Mouse (Mus musculus) cerebellum, adult 18-20 months (tissue): ENCODE measurements around the gene Tspan5.
A peak's percentile ranks its signal among the peaks of the same experiment; 100 is the strongest.

ENCODE experiments used
- DNase-seq, 2 experiments: peaks; one replicate each; pipeline ENCODE4 v3.0.0; 2021

The Tspan5 gene

DNA sequence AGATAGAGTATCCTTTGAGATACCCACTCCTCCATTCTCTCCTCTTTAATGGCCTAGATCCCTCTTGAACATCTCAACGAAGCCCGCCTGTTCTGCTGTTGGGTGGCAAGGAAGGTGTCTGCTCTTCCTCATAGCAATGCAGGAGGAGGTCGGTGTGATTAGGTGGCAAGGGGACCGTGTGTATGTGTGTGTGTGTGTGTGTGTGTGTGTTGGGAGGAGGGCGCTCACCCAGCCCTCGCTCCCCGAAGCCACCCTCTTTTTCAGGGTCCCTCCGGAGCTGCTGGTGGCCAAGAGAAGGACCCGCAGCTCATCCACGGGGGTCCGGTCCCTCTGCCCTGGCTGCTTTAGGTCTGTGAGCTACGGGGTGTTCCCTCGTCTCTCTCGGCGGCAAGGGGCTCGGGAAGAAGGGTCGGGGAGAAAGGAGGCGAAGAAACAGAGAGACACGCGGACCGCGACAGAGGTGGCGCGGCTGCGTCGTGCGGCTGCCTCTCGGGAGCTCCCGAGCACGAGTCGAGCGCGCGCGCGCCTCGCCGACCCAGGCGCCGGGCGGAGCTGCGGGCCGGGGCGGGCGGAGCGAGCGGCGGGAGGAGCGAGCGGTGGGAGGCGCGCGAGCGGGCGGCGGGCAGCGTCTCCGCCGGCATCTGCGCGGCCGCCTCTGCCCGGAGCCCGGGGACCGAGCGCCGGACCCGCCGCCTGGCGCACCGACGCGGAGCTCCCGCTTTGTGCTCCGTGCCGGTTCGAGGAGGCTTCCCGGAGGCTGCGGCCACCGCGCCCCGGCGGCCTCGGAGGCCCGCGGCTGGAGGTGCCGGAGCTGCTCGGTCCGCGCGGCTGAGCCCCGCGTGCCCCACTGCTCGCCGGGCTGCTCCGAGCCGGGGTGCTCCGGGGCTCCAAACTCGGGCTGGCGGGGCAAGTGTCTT lies at the start of gene Tspan5:
Gene Tspan5 (plus strand): TSS at position 547 of the 917 bp plus-strand sequence.
- DNase-seq, result peak; percentile 81 to 92

DNA sequence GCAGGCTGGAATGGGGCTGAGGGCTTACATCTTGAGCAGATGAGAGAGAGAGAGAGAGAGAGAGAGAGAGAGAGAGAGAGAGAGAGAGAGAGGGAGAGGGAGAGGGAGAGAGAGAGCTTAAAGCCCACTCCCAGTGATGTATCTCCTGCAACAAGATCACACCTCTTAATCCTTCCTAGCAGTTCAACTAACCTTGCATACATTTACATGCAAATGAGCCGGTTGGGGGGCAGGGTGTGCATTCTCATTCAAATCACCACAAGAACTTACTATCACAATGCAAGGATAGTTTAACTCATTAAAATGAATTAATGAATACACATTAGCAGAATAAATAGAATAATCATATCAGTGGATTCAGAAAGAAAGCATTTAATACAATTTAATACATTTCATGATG lies 49.7 kb upstream of the Tspan5 start:
- no peak for DNase-seq

DNA sequence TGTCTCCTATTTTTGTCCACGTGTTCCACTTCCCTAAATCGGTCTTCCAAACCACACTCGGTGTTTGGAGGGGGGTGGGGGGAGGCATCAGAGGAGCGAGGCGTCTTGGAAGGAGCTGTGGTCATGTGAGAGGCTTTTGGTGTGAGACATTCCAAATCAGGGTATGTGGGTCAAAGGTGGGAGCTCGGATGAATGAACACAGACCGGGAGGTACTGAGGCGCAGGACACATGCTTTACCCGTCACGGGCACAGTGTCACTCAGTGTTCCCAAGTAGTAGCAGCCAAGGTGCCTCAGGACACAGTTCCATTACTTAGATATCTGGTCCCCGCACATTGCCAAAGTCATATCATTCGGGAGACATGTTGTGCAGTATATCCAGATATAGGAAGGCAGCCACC lies 38.6 kb upstream of the Tspan5 start:
- DNase-seq, result no peak

GRCm38 (mm10) chr3:138704469-138704868 lies 37.5 kb upstream of the Tspan5 start:
- no peak for DNase-seq

DNA sequence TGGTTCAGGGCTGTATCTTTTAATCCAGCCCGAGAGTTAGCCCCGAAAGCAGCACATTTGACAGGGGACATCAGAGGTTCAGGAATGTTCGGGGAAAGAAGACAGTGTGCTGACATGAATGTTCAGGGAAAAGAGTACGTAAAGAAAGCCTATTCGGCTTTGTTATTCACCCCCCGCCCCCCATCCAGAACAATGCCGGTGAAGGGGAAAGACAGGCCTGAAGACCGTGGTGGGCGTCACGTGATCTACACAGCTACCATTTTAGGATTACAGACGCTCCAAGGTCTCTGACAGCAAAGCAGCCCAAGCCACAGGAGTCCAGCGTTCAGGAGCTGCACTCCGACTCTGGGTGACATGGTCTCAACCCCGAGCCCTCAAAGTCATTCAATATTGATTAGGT lies 36.1 kb upstream of the Tspan5 start:
- DNase-seq, result no peak

DNA sequence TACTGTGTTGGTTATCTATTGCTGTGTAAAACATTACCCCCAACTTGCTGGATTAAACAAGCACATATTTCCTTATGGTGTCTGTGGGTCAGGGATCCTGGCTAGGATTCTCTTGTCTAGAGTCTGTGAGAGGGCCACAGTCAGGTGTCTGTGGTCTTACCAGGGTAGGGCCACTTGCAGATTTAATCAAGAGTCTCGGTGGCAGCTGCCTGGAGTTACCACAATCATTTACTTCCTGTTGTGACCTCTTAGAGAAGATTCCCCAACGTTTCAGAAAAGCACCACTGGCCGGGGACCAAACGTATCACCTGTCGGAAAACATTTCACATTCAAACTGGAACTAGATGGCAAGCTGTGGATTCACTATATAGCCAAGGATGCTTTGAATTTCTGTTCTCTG lies 32.8 kb upstream of the Tspan5 start:
- no peak for DNase-seq

DNA sequence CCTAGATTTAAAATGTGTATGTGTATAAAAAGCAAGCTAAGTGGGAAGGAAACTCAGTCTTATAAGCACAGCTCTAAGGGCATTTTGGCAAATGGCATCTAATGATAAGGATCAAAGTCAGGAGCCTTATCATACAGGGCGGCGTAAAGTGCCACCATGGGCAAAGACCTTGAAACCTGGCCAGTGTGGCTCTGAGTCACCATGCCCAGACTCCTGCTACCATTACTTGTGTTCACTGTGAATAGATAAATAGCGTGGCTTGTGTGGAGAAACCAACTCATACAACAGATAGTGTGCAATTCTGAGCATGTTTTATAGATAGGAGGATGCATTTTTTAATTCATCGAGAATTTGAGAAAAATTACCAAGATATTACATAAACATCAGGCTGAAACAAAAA lies 30.0 kb upstream of the Tspan5 start:
- DNase-seq, result no peak

DNA sequence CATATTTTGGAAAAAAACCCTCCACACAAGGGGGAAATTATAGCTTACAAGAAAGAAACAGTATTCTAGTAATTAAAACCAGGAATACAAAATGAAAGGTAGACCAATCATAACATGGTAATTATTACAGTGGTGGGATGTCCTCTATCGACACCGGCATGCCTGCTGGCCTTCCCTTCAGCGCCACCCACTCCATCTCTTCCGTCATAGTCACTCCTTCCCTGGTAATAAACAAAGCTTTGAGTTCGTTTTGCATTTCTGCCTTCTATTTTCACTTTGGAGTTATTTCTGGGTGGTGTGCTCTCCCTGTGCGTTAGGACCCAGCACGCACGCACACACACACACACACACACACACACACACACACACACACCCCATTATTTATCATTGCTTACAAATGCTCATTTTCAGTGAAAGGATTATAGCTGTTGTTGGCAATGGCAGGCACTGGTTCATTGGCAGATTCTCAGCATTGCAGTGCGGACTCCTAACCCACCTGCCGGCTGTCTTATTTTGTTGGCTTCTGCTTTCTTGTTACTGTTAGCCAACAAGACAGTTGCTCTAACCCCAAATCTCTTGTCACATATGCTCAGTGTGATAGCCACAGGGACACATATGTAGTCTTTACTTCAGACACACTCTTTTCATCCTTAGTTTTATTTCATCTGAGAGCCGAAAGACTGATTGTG lies 29.4 kb upstream of the Tspan5 start:
- DNase-seq, result peak; percentile 44 to 45

DNA sequence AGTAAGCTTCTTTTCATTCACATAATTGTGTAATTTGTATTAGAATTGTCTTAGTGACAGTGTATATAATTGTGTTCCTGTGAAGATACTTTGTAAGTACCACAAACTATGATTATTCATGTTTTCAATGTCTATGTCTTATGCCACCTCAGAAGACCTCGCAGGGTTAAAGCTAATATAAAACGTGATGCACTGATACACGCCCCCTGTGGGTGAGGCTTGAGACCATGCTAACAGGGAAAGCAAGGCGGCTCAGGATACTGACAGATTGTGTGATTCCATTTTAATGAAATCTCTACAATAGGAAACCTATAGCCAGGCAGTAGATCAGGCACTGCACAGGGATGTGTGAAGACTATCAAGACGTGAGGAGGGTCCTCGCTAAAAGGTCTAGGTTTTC lies 28.9 kb upstream of the Tspan5 start:
- peak; percentile 45 to 48 for DNase-seq

DNA sequence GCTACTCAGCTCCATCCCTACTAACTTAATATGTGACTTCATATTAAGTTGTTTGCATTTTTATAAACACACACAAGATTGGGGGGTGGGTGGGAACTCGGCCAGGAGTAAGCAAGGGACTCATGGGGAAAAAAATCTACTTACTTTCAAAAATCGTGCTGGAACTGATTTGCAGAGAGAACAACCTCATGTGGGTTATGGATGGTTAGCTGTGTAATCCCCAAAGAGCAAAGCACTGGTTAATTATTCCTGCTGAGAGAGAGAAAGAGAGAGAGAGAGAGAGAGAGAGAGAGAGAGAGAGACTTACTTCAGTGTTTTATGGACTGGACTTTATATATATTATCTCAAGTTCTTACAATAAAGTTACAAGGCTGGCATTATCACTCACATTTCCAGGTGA lies 27.2 kb upstream of the Tspan5 start:
- no peak for DNase-seq

- DNase-seq, result no peak
These were observed 26.8 kb upstream of the Tspan5 start for GRCm38 (mm10) chr3:138715212-138715611.

DNA sequence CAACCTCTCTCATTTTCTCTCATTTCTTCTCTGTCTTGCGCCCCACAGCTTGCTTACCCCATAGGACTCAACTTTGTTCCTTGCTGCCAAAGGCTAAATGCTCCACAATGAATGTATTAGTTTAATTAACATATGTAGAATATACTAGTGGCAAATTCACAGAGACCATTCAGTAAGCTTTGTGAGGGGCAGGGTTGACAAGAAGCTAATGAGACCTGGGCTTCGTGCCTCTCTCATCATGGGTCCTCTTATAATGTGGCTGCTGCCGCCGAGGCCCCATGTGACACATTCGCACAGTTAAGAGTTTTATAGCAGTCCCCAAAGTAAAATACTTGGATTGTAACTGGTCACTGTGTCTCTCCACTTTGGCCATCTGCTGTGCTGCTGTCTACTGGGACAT lies 25.0 kb upstream of the Tspan5 start:
- no peak for DNase-seq

DNA sequence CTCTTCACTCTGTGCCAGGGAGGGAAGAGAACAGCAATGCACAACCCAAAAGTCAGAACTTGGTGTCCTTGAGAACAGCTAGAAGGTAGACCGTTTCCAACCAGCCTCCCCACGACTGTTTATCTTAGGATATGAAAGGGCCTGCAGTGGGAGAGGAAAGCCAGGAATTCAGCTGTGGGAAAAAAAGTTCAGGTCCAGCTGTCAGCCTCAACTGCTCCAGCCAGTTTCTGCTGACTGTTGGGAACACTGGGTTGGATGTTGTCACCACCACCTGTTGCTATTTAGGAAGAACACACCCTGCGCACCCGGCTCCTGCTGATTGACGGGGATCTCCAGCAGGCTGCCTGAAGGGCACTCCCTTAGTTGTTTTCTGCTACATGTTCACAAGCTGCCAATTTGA lies 19.8 kb upstream of the Tspan5 start:
- no peak for DNase-seq

DNA sequence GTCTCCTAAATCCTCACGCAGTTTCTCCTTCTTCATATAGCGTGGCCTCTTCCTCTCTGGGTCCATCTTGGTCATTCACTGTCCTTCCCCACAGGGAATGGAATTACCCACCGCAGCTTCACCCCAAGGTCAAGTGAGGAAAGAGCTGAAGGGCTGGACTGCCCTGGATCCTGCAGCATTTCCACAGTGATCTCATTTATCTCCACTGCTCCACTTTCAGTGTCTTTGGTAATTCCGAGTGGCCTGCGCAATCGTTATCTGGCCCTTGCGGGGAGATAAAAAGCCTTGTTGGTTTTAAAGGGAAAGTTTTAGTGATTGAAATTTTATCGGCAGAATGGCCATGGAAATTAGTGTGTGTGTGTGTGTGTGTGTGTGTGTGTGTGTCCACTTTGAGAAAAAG lies 14.4 kb upstream of the Tspan5 start:
- no peak for DNase-seq

DNA sequence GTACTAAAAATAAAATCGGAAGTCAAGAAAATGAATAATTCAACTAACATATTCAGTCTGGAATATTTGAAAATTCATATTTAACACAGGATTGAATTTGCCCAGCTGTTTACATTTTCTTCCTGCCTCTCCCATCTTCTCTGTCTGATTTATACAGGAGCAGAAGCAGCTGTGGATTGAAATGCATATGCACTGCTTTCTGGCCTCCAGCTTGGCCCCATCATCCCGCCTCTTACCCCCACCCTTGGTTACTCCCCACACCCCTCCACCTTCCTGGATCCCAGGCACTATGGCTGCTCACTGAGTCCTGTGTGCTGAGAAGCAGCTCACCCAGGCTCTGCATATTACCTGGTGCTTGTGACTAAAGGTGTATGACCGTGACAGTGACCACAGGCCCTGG lies 13.2 kb upstream of the Tspan5 start:
- no peak for DNase-seq

GRCm38 (mm10) chr3:138730812-138731211 lies 11.2 kb upstream of the Tspan5 start:
- no peak for DNase-seq

GRCm38 (mm10) chr3:138735760-138736159 lies 6.2 kb upstream of the Tspan5 start:
- no peak for DNase-seq

GRCm38 (mm10) chr3:138739150-138739700 lies 2.8 kb upstream of the Tspan5 start:
- DNase-seq, result no peak

DNA sequence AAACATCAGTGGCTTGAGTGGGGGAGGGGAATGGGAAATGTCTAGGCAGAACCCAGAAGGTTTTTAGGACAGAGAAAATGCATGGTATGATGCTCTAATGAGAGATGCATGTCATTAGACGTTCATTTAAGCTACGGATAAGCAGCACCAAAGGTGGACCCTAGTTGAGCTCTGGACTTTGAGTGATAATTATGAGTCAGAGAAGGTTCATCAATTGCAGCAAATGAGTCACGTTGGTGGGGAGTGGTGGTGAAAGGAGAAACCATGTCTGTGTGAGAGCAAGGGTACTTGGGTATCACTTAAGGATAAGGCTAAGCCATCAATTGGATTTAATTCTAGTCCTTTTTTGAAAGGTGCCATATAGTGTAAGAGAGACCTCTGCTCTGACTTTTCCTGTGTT lies 1.7 kb upstream of the Tspan5 start:
- DNase-seq, result no peak

DNA sequence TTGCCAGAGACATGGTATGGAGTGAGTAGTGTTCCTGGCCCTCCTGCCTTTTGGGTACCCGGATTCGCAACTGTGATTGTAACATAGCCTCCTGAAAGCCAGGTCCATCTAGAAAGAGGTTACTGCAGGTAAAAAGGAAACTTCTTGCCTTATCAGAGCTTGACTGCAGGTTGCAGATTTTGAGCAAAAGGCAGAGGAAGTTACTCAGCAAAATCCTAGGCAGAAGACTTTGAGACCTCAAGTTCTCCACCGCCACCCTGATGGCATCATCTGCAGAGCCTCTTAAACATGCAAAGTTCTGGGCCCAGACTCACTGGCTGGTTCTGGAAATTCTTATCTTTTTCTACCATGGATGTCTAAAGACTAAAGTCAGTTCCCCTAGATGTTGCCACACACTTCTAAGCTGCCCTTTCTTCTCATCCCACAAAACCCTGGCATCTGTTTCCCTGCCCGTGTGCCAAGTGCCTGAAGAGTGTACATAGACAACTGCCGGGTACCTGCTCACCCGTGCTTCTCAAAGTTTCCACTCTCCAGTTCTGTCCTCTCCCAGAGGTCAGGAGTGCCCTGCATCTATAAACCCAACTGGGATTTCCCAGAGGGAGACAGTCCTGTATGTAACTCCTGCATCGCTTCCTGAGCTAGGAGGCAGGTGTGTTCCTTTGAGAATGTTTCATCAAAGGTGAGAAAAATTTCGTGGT lies 1.0 kb upstream of the Tspan5 start:
- no peak for DNase-seq

DNA sequence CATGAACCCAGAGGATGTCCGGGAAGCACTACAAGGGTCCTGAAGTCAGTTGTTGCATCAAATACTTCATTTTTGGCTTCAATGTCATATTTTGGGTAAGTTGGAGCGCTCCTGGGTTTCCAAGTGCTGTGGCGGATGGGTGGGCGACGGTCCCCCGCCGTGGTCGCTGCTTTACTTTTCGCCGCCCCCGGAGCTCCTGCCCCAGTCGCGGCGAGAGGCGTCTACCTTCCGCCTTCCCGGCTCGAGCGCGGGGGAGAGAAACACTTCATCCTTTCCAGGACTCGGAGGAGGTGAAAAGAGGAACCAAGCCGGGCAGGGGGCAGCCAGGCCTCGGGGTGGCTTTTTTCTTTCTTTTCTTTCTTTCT lies 553 bp downstream of the Tspan5 start:
- peak in 1 of 2 experiments; percentile 41 for DNase-seq

DNA sequence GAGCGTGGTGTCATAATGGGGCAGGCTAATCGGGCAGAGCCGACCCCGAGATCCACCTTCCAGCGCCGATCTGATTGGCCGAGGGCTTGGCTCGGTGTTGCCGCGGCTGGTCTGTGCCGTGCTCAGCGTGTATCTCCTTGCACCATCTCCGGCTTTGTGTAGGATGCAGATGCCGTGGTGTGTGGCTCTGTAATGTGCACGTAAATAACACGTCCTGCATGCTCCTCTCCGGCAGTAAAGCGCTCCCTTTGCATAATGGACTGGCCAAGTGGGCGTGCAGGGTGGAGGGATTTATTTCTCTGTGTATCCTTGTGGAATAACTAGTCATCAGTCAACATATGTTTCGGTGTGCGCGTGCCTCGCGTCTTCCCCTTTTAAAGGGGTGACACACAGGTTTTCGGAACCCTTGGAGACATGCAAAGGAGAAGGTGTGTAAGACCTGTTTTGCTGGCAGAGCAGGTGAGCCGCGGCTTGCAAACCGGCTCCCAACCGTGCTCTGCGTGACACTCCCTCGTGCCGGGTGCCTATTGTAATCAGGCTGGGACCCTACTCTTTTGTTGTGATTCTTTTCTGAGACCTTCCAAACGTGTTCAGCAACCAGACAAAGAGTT lies 1.2 kb downstream of the Tspan5 start:
- DNase-seq, result peak; percentile 82 to 85
